Mouse (Mus musculus): ENCODE data around the gene Olfr745.

Olfr745 gene

DNA sequence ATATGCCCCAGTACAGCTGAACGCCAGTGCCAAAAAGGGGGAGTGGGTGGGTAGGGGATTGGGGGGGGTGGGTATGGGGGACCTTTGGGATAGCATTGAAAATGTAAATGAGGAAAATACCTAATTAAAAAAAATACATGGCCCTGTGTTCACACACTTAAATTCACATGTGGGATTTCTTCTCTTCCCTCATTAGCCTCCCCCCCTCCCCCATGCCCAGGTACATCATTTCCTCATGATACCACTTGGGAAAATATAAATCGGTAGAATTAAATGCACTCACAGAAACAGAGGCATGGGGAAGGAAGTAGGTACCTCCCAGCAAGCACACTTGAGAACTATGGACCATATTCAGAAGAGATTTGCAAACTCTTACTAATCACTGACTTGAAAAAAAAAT lies at the start of gene Olfr745:
Olfr745 (plus strand) TSS at position 301 of the 400 bp plus-strand sequence.
- no peak for DNase-seq

DNA sequence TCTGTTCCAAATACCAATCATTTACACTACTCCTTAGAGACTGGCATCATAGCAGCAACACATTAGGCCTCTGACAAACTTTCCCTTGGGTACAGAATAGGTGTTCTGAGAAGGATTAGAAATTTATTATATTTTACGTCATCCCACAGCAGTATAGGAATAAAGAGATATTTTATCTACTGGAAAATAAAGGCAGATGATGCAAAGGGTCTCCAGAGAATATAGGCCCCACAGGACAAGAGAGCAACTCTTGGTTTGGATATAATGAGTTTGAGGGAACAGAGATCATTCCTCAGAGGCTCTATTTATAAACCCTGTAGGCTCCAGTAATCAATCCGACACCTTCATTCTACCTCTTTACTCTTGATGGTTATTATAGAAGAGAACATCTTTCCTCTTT lies 24.6 kb upstream of the Olfr745 start, which contains the start of gene Olfr744:
Olfr744 (plus strand) TSS at position 301 of the 400 bp plus-strand sequence.
- no peak for DNase-seq

DNA sequence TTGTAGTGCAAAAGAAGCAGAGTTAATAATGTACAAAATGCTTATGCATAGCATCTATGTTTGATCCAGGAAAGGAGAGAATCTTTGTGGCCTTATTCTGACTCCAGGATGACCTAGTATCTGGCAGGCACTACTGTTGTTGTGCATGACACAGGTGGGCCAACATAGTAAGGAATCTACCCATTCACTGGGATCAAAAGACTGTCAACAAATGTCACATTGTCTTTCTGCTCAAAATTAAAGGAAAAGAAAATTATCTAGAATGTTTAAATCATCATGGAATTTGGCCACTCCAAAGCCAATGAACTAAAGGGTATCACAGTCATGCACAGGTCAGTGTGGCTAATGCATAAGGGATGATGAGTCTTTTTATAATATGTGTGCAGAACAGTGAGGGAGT lies 7.6 kb downstream of the Olfr745 start, which contains the start of gene Olfr746:
Olfr746 (plus strand) TSS at position 301 of the 400 bp plus-strand sequence.
- no peak for DNase-seq

DNA sequence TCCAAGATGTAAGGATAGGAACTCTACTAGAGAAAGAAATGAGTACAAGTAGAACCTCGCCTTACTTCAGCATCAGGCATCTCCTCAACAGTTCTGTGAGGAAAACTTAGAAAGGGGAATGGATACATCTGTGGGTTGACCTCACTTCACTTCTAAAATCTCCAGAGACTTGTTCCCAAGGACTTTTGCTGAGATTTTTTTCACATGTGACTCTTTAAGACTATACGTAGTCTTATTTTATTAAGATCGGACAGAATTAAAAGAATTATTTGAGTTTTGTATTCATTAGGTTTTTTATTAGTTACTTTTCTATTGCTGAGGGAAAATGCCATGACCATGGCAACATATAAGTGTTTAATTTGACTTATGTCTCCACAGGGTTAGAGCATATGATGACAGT lies 53.9 kb downstream of the Olfr745 start, which contains the start of gene Olfr747:
Olfr747 (minus strand) TSS at position 101 of the 400 bp plus-strand sequence.
- DNase-seq: no peak

Data from retina, postnatal 1 day (tissue).